Comparison of ENCODE assay signal across 31 mouse cellular contexts in genomic region chr9:53848548-53848947, GRCm38 (mm10). TPM values are rescaled to one million over a fixed set of nuclear protein-coding genes. Genes with fewer than 3 reads are reported as not detected.
DNase-seq lines count a peak whose midpoint lies in the region; ATAC-seq and TF ChIP-seq lines count a peak whose summit lies in the region.
"Had no signal": no experiment of that assay in that cellular context is flagged by ENCODE, and none has a peak within 500 bp of the region (broad histone marks: within the 10 kb centered on the region; RNA-seq: fewer than 3 reads in every experiment).

No protein-coding gene starts in this region.

- H3K9ac ChIP-seq in forebrain, embryonic 15.5 days (replicated peaks), result no peak overlapping the region
- H3K9ac ChIP-seq: heart, embryonic 12.5 days; hindbrain, embryonic 13.5 days; limb, embryonic 15.5 days; liver, embryonic 13.5 days had no signal

- peaks cover 16% of the 10 kb centered on the region; the same call in 1 of the 2 replicates for H3K4me1 ChIP-seq in forebrain, embryonic 15.5 days
- no peaks in the 10 kb centered on the region for H3K4me1 ChIP-seq in forebrain, embryonic 10.5 days
- H3K4me1 ChIP-seq: heart, embryonic 12.5 days; hindbrain, embryonic 13.5 days; limb, embryonic 10.5 days; limb, embryonic 15.5 days; liver, embryonic 13.5 days had no signal

- H3K4me3 ChIP-seq in forebrain, embryonic 15.5 days, result no peak overlapping the region
- H3K4me3 ChIP-seq in forebrain, embryonic 10.5 days, result no peak overlapping the region
- H3K4me3 ChIP-seq: erythroblast, embryonic 14.5 days; gastrocnemius, adult 2 months; heart, adult 2 months; heart, embryonic 12.5 days; hindbrain, embryonic 13.5 days; limb, embryonic 10.5 days; limb, embryonic 15.5 days; liver, embryonic 13.5 days had no signal

- TF ChIP-seq CTCF in brain, embryonic 14.5 days (IDR thresholded peaks at IDR 0.05; ENCODE audit: borderline replicate concordance, extremely low read depth, insufficient read depth, insufficient read length), result no peak

- ATAC-seq in forebrain, embryonic 15.5 days (replicated peaks), result peak; percentile 78
- ATAC-seq: intestine, embryonic 16.5 days; lung, postnatal 0 days; Patski had no signal

- no peak for TF ChIP-seq POLR2A in brain, embryonic 14.5 days (IDR thresholded peaks at IDR 0.05; ENCODE audit: borderline replicate concordance, extremely low read depth, insufficient read depth, insufficient read length, poor library complexity, severe bottlenecking)

- H3K36me3 ChIP-seq in forebrain, embryonic 15.5 days, result no peaks in the 10 kb centered on the region
- H3K36me3 ChIP-seq in forebrain, embryonic 10.5 days (replicated peaks), result no peaks in the 10 kb centered on the region
- H3K36me3 ChIP-seq: heart, embryonic 12.5 days; hindbrain, embryonic 13.5 days; limb, embryonic 10.5 days; limb, embryonic 15.5 days; liver, embryonic 13.5 days had no signal

- peak overlapping the region; percentile 81 for H3K27ac ChIP-seq in forebrain, embryonic 15.5 days (replicated peaks)
- H3K27ac ChIP-seq in forebrain, embryonic 10.5 days, result no peak overlapping the region
- H3K27ac ChIP-seq: gastrocnemius, adult 2 months; heart, adult 2 months; hindbrain, embryonic 13.5 days; kidney, postnatal 0 days; limb, embryonic 10.5 days; limb, embryonic 15.5 days; liver, embryonic 13.5 days had no signal

- H3K27me3 ChIP-seq in forebrain, embryonic 15.5 days, result no peaks in the 10 kb centered on the region
- no peaks in the 10 kb centered on the region for H3K27me3 ChIP-seq in forebrain, embryonic 10.5 days (ENCODE audit: poor library complexity, severe bottlenecking)
- H3K27me3 ChIP-seq: hindbrain, embryonic 13.5 days; limb, embryonic 15.5 days; liver, embryonic 13.5 days had no signal

- 42% methylated on average over 8 of the region's 8 CpGs for WGBS in forebrain, embryonic 15.5 days
- WGBS in forebrain, embryonic 10.5 days, result 91% methylated on average over 8 of the region's 8 CpGs

- no peaks in the 10 kb centered on the region for H3K9me3 ChIP-seq in forebrain, embryonic 15.5 days
- no peaks in the 10 kb centered on the region for H3K9me3 ChIP-seq in forebrain, embryonic 10.5 days
- H3K9me3 ChIP-seq: heart, embryonic 12.5 days; hindbrain, embryonic 13.5 days; limb, embryonic 10.5 days; limb, embryonic 15.5 days; liver, embryonic 13.5 days had no signal

- no peak for DNase-seq in forebrain, embryonic 10.5 days (ENCODE audit: extremely low spot score, low spot score)
- peak; percentile 85 for DNase-seq in brain, embryonic 14.5 days (ENCODE audit: low read depth)
- DNase-seq in layer of hippocampus, adult 18-20 months (ENCODE audit: low spot score in 2 of 2), result peak; percentile 59 to 75
- DNase-seq in skeletal muscle tissue, adult 2 months (ENCODE audit: low read depth, low spot score), result peak; percentile 9
- no peak for DNase-seq in adipocyte (ENCODE audit: low spot score)
- no peak for DNase-seq in urinary bladder, postnatal 14 days (ENCODE audit: low spot score)
- DNase-seq: adrenal gland, postnatal 14 days; cerebellum, adult 2 months; cerebellum, postnatal 14 days; gastrocnemius, adult 2 months; heart, adult 2 months; heart, postnatal 4 days; kidney, adult 8-10 months; kidney, postnatal 4 days; liver, embryonic 13.5 days; lung, adult 18-20 months; midbrain, embryonic 14.5 days; right cerebral cortex, adult 18-20 months had no signal

- H3K4me2 ChIP-seq in forebrain, embryonic 15.5 days (replicated peaks), result no peak overlapping the region
- H3K4me2 ChIP-seq: heart, embryonic 12.5 days; hindbrain, embryonic 13.5 days; limb, embryonic 15.5 days; liver, embryonic 13.5 days had no signal

RNA-seq across cellular contexts. Expression of gene Sln, which starts 1.4 kb away (rescaled TPM):
- 1.3 and 1.5 TPM in 2 replicates for polyA plus RNA-seq in forebrain, embryonic 15.5 days (2015; fragmentation: Nextera tagmentation; extraction: Ambion mirVana)
- not detected in 2 replicates for polyA plus RNA-seq in forebrain, embryonic 10.5 days (2016; fragmentation: Nextera tagmentation; extraction: Ambion mirVana)
- 0.14 and 0.39 TPM in 2 replicates for polyA plus RNA-seq in brain, embryonic 14.5 days (2012; rRNA removed)
- not detected for total RNA-seq in layer of hippocampus, adult 18-20 months (2021)
- total RNA-seq: adrenal gland, postnatal 14 days; left cerebral cortex, postnatal 10 days; MEL; monocyte, adult 5-6 weeks had no signal
- polyA plus RNA-seq: erythroblast, embryonic 14.5 days; kidney, postnatal 0 days; midbrain, embryonic 14.5 days; Patski had no signal

Comparison
In these comparisons a context has a peak if more than half of its experiments do, and no peak if none do; other contexts are left out.
1. DNase-seq: peak in brain, embryonic 14.5 days (single experiment), layer of hippocampus, adult 18-20 months (2 of 2) and skeletal muscle tissue, adult 2 months (single experiment); none in forebrain, embryonic 10.5 days (single experiment), adipocyte (single experiment) and urinary bladder, postnatal 14 days (single experiment).